Mouse (Mus musculus) brain, embryonic 14.5 days (tissue): Measurements from ENCODE around the gene Zfp277. TPM values are rescaled to one million over a fixed set of nuclear protein-coding genes. Genes with fewer than 3 reads are reported as not detected.
A peak's percentile ranks its signal among the peaks of the same experiment; 100 is the strongest.

Source experiments
- DNase-seq: peaks from one replicate; pipeline ENCODE4 v3.0.0-alpha.2; 2011; ENCODE audit warnings: low read depth
- CTCF ChIP-seq: fragments of 200-500 bp; IDR thresholded peaks from 2 replicates; pipeline ENCODE4 v1.5.1; 2012; ENCODE audit warnings: inconsistent platforms, mild to moderate bottlenecking, moderate library complexity, borderline replicate concordance; ENCODE audit not compliant: insufficient read depth, insufficient read length; ENCODE audit errors: extremely low read depth
- POLR2A ChIP-seq: fragments of 200-500 bp; IDR thresholded peaks from 2 replicates; pipeline ENCODE4 v1.6.1; 2012; ENCODE audit warnings: mild to moderate bottlenecking, inconsistent platforms, borderline replicate concordance; ENCODE audit not compliant: poor library complexity, insufficient read depth, insufficient read length, severe bottlenecking; ENCODE audit errors: extremely low read depth
- polyA plus RNA-seq: library from polyadenylated mRNA; depleted of rRNA; stranded (reverse); fragments of >200 nt; gene quantifications from 2 replicates; pipeline ENCODE4 v1.2.3, GENCODE M21; 2012; rRNA removed

The Zfp277 gene
- polyA plus RNA-seq, result 17.7 and 18.7 TPM in 2 replicates

GRCm38 (mm10) chr12:40445648-40446449 lies at the start of gene Zfp277, which contains the start of gene Dock4:
Gene Zfp277, minus strand, starts transcription at chr12:40445902.
Gene Dock4, plus strand, starts transcription at chr12:40445952.
- peak; percentile 100 for DNase-seq
- TF ChIP-seq CTCF, result no peak
- peak; percentile 94 for TF ChIP-seq POLR2A

- TF ChIP-seq POLR2A (no peak), CTCF (no peak)
- DNase-seq, result no peak
These were observed 40.5 kb upstream of the Zfp277 start for GRCm38 (mm10) chr12:40486047-40486837.

GRCm38 (mm10) chr12:40485210-40485609 lies 39.5 kb upstream of the Zfp277 start:
- TF ChIP-seq POLR2A (no peak), CTCF (no peak)
- DNase-seq, result no peak

GRCm38 (mm10) chr12:40484224-40484623 lies 38.5 kb upstream of the Zfp277 start:
- TF ChIP-seq CTCF (no peak), POLR2A (no peak)
- DNase-seq, result peak; percentile 53

GRCm38 (mm10) chr12:40477621-40478452 lies 32.1 kb upstream of the Zfp277 start:
- no peak for TF ChIP-seq CTCF
- TF ChIP-seq POLR2A, result no peak
- DNase-seq, result peak; percentile 79

GRCm38 (mm10) chr12:40473709-40474108 lies 28.0 kb upstream of the Zfp277 start:
- no peak for DNase-seq
- TF ChIP-seq POLR2A, result no peak

- TF ChIP-seq CTCF (no peak), POLR2A (no peak)
- DNase-seq, result no peak
These were observed 26.1 kb upstream of the Zfp277 start for GRCm38 (mm10) chr12:40471649-40472399.

- DNase-seq, result no peak
- TF ChIP-seq CTCF (no peak), POLR2A (no peak)
These were observed 23.3 kb upstream of the Zfp277 start for GRCm38 (mm10) chr12:40469009-40469408.

GRCm38 (mm10) chr12:40468235-40468634 lies 22.5 kb upstream of the Zfp277 start:
- no peak for TF ChIP-seq POLR2A
- no peak for TF ChIP-seq CTCF
- DNase-seq, result no peak

- TF ChIP-seq POLR2A (no peak), CTCF (no peak)
- no peak for DNase-seq
These were observed 18.6 kb upstream of the Zfp277 start for GRCm38 (mm10) chr12:40464282-40464681.

- TF ChIP-seq CTCF, result no peak
- TF ChIP-seq POLR2A, result no peak
- no peak for DNase-seq
These were observed 18.1 kb upstream of the Zfp277 start for GRCm38 (mm10) chr12:40463828-40464227.
